In the genomic region with DNA sequence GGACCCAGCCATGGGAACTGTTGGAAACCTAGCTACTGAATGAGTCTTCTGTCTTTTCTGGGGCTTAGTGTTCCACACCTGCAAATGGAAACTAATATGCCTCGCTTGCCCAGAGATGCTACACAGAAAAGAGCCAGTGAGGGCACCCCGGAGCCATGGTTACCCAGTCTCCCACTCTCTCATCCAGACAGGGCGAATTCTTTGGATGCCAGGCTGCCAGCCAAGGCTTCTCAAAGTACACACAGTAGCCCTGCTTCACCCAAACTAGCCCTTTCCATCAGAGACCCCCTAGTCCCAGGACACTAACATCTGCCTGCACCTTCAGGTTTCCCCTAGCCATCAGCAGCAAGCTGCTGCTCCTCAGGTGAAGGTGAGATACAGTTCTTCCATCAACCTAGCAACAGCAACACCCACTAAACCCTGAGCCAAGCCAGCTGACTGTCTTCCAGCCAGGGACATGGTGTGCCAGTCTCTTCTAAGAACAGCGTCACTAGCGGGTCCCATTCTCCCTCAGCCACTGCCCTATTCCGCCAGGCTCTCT, we compare ENCODE assay signal across 8 mouse cellular contexts. TPM values are rescaled to one million over a fixed set of nuclear protein-coding genes. Genes with fewer than 3 reads are reported as not detected.
DNase-seq lines count a peak whose midpoint lies in the region; ATAC-seq and TF ChIP-seq lines count a peak whose summit lies in the region.

No protein-coding gene starts in this region.

- no peak for TF ChIP-seq CTCF in thymus, adult 2 months (IDR thresholded peaks at IDR 0.05; ENCODE audit: borderline replicate concordance, control insufficient read depth, extremely low read depth, insufficient read depth, low read length, poor library complexity)

- H3K36me3 ChIP-seq in forebrain, embryonic 13.5 days (ENCODE audit: poor library complexity, severe bottlenecking) = peaks cover 15% of the 10 kb centered on the region; the same call in 1 of the 2 replicates
- no peaks in the 10 kb centered on the region; the same call in 1 of the 2 replicates for H3K36me3 ChIP-seq in forebrain, embryonic 11.5 days (ENCODE audit: control insufficient read depth, insufficient read depth, low read length)
- H3K36me3 ChIP-seq in embryonic facial prominence, embryonic 15.5 days = no peaks in the 10 kb centered on the region
- H3K36me3 ChIP-seq in hindbrain, embryonic 16.5 days (ENCODE audit: control insufficient read depth, insufficient read depth, low read length) = no peaks in the 10 kb centered on the region
- H3K36me3 ChIP-seq in midbrain, embryonic 14.5 days (ENCODE audit: control insufficient read depth, insufficient read depth, low read length) = no peaks in the 10 kb centered on the region
- H3K36me3 ChIP-seq in thymus, adult 2 months (ENCODE audit: control insufficient read depth, insufficient read depth, low read length) = no peaks in the 10 kb centered on the region

- no peaks in the 10 kb centered on the region for H3K9me3 ChIP-seq in forebrain, embryonic 13.5 days (replicated peaks)
- no peaks in the 10 kb centered on the region for H3K9me3 ChIP-seq in forebrain, embryonic 11.5 days (ENCODE audit: control insufficient read depth, low read length)
- no peaks in the 10 kb centered on the region for H3K9me3 ChIP-seq in embryonic facial prominence, embryonic 15.5 days (replicated peaks)
- no peaks in the 10 kb centered on the region for H3K9me3 ChIP-seq in hindbrain, embryonic 16.5 days (ENCODE audit: control insufficient read depth, low read length)
- no peaks in the 10 kb centered on the region for H3K9me3 ChIP-seq in midbrain, embryonic 14.5 days (ENCODE audit: control insufficient read depth, low read length)

- H3K4me1 ChIP-seq in forebrain, embryonic 13.5 days = peaks cover 72% of the 10 kb centered on the region
- H3K4me1 ChIP-seq in forebrain, embryonic 11.5 days (replicated peaks; ENCODE audit: control insufficient read depth, insufficient read depth, low read length) = peaks cover 37% of the 10 kb centered on the region
- H3K4me1 ChIP-seq in embryonic facial prominence, embryonic 15.5 days = peaks cover 41% of the 10 kb centered on the region
- H3K4me1 ChIP-seq in hindbrain, embryonic 16.5 days (ENCODE audit: control insufficient read depth, insufficient read depth, low read depth, low read length) = peaks cover 37% of the 10 kb centered on the region
- H3K4me1 ChIP-seq in midbrain, embryonic 14.5 days (ENCODE audit: control insufficient read depth, insufficient read depth, low read length) = peaks cover 35% of the 10 kb centered on the region
- peaks cover 28% of the 10 kb centered on the region for H3K4me1 ChIP-seq in thymus, adult 2 months (replicated peaks; ENCODE audit: control insufficient read depth, insufficient read depth, low read length)

- 0 out of 2 replicates have a peak overlapping the region, but pooled peaks have one; percentile 72 for H3K4me3 ChIP-seq in forebrain, embryonic 13.5 days
- no peak overlapping the region for H3K4me3 ChIP-seq in forebrain, embryonic 11.5 days (ENCODE audit: low read depth, low read length)
- H3K4me3 ChIP-seq in embryonic facial prominence, embryonic 15.5 days (replicated peaks) = no peak overlapping the region
- peak overlapping the region; percentile 6; the same call in 1 of the 2 replicates for H3K4me3 ChIP-seq in hindbrain, embryonic 16.5 days (ENCODE audit: low read length)
- no peak overlapping the region for H3K4me3 ChIP-seq in midbrain, embryonic 14.5 days (replicated peaks; ENCODE audit: low read depth, low read length)
- no peak overlapping the region for H3K4me3 ChIP-seq in thymus, adult 2 months (ENCODE audit: control insufficient read depth, insufficient read depth, low read length)

- no peak for TF ChIP-seq POLR2A in thymus, adult 2 months (IDR thresholded peaks at IDR 0.05; ENCODE audit: control insufficient read depth, extremely low read depth, insufficient read depth, low read length, poor library complexity)

- H3K4me2 ChIP-seq in forebrain, embryonic 13.5 days = peak overlapping the region; percentile 99
- H3K4me2 ChIP-seq in forebrain, embryonic 11.5 days (ENCODE audit: low read depth, low read length, severe bottlenecking) = no peak overlapping the region
- H3K4me2 ChIP-seq in embryonic facial prominence, embryonic 15.5 days (replicated peaks) = peak overlapping the region; percentile 100; the same call in 1 of the 2 replicates
- H3K4me2 ChIP-seq in hindbrain, embryonic 16.5 days (ENCODE audit: low read length) = peak overlapping the region; percentile 96
- peak overlapping the region; percentile 100; the same call in 1 of the 2 replicates for H3K4me2 ChIP-seq in midbrain, embryonic 14.5 days (ENCODE audit: low read length)

- peak overlapping the region; percentile 66 for H3K27ac ChIP-seq in forebrain, embryonic 13.5 days
- no peak overlapping the region for H3K27ac ChIP-seq in forebrain, embryonic 11.5 days (ENCODE audit: low read depth, low read length)
- H3K27ac ChIP-seq in embryonic facial prominence, embryonic 15.5 days (replicated peaks) = no peak overlapping the region
- H3K27ac ChIP-seq in hindbrain, embryonic 16.5 days (ENCODE audit: low read depth, low read length) = peak overlapping the region; percentile 44; the same call in 1 of the 2 replicates
- peak overlapping the region; percentile 2 for H3K27ac ChIP-seq in midbrain, embryonic 14.5 days (replicated peaks; ENCODE audit: low read depth, low read length)
- H3K27ac ChIP-seq in thymus, adult 2 months (ENCODE audit: control insufficient read depth, insufficient read depth, low read length) = no peak overlapping the region

- DNase-seq in forebrain, embryonic 11.5 days (ENCODE audit: low spot score) = no peak
- peak; percentile 41 for DNase-seq in midbrain, embryonic 14.5 days
- no peak for DNase-seq in urinary bladder, adult 2 months (ENCODE audit: low spot score)
- no peak for DNase-seq in thymus, adult 2 months
- no peak for DNase-seq in retina, embryonic 14.5 days (ENCODE audit: low spot score)

- ATAC-seq in forebrain, embryonic 13.5 days = no peak
- ATAC-seq in forebrain, embryonic 11.5 days (replicated peaks; ENCODE audit: low FRiP score) = no peak
- no peak for ATAC-seq in embryonic facial prominence, embryonic 15.5 days (ENCODE audit: insufficient number of reproducible peaks, low FRiP score, low TSS enrichment, low read depth)
- ATAC-seq in hindbrain, embryonic 16.5 days = peak; percentile 53
- ATAC-seq in midbrain, embryonic 14.5 days (ENCODE audit: low FRiP score, low TSS enrichment) = no peak

- H3K27me3 ChIP-seq in forebrain, embryonic 13.5 days = no peaks in the 10 kb centered on the region
- H3K27me3 ChIP-seq in forebrain, embryonic 11.5 days (ENCODE audit: control insufficient read depth, insufficient read depth, low read length) = no peaks in the 10 kb centered on the region
- peaks cover 6% of the 10 kb centered on the region; the same call in 1 of the 2 replicates for H3K27me3 ChIP-seq in embryonic facial prominence, embryonic 15.5 days
- no peaks in the 10 kb centered on the region for H3K27me3 ChIP-seq in hindbrain, embryonic 16.5 days (replicated peaks; ENCODE audit: control insufficient read depth, insufficient read depth, low read length)
- no peaks in the 10 kb centered on the region for H3K27me3 ChIP-seq in midbrain, embryonic 14.5 days (ENCODE audit: control insufficient read depth, insufficient read depth, low read length)
- H3K27me3 ChIP-seq in thymus, adult 2 months (ENCODE audit: control insufficient read depth, insufficient read depth, low read length) = no peaks in the 10 kb centered on the region

- H3K9ac ChIP-seq in forebrain, embryonic 13.5 days = no peak overlapping the region
- H3K9ac ChIP-seq in forebrain, embryonic 11.5 days (ENCODE audit: low read length) = no peak overlapping the region
- no peak overlapping the region for H3K9ac ChIP-seq in embryonic facial prominence, embryonic 15.5 days
- 0 out of 2 replicates have a peak overlapping the region, but pooled peaks have one; percentile 22 for H3K9ac ChIP-seq in hindbrain, embryonic 16.5 days (ENCODE audit: low read depth, low read length)
- H3K9ac ChIP-seq in midbrain, embryonic 14.5 days (replicated peaks; ENCODE audit: low read length) = no peak overlapping the region

- WGBS in forebrain, embryonic 13.5 days = 71% methylated on average over 6 of the region's 6 CpGs
- 92% methylated on average over 6 of the region's 6 CpGs for WGBS in forebrain, embryonic 11.5 days
- 74% methylated on average over 6 of the region's 6 CpGs for WGBS in embryonic facial prominence, embryonic 15.5 days
- 64% methylated on average over 6 of the region's 6 CpGs for WGBS in hindbrain, embryonic 16.5 days
- 81% methylated on average over 6 of the region's 6 CpGs for WGBS in midbrain, embryonic 14.5 days
- WGBS in thymus, adult 2 months = 98% methylated on average over 6 of the region's 6 CpGs

RNA-seq across cellular contexts. Expression of gene Mfsd2a, which starts 2.4 kb away (rescaled TPM):
- 26.7 and 28.2 TPM in 2 replicates for polyA plus RNA-seq in forebrain, embryonic 13.5 days (2015; fragmentation: Nextera tagmentation; extraction: Ambion mirVana)
- polyA plus RNA-seq in forebrain, embryonic 11.5 days (2014; fragmentation: Nextera tagmentation; extraction: Ambion mirVana) = 22.5 TPM in 2 replicates
- 10.5 and 11.4 TPM in 2 replicates for polyA plus RNA-seq in embryonic facial prominence, embryonic 15.5 days (2015; fragmentation: Nextera tagmentation; extraction: Ambion mirVana)
- polyA plus RNA-seq in hindbrain, embryonic 16.5 days (2015; fragmentation: Nextera tagmentation; extraction: Ambion mirVana) = 34.3 and 36.5 TPM in 2 replicates
- 31.2 and 33.4 TPM in 2 replicates for polyA plus RNA-seq in midbrain, embryonic 14.5 days (2014; fragmentation: Nextera tagmentation; extraction: Ambion mirVana)
- 3.7 and 5.0 TPM in 2 replicates for polyA plus RNA-seq in urinary bladder, adult 2 months (2012; rRNA removed)
- polyA plus RNA-seq in thymus, adult 2 months (2012; rRNA removed) = 3.2 and 3.5 TPM in 2 replicates

RNA-seq across cellular contexts. Expression of gene Mycl, which starts 36.9 kb away (rescaled TPM):
- polyA plus RNA-seq in forebrain, embryonic 13.5 days (2015; fragmentation: Nextera tagmentation; extraction: Ambion mirVana) = 59.3 and 63.3 TPM in 2 replicates
- polyA plus RNA-seq in forebrain, embryonic 11.5 days (2014; fragmentation: Nextera tagmentation; extraction: Ambion mirVana) = 66.8 and 69.5 TPM in 2 replicates
- 38.9 and 49.5 TPM in 2 replicates for polyA plus RNA-seq in embryonic facial prominence, embryonic 15.5 days (2015; fragmentation: Nextera tagmentation; extraction: Ambion mirVana)
- 34.1 and 44.7 TPM in 2 replicates for polyA plus RNA-seq in hindbrain, embryonic 16.5 days (2015; fragmentation: Nextera tagmentation; extraction: Ambion mirVana)
- 87.7 and 112 TPM in 2 replicates for polyA plus RNA-seq in midbrain, embryonic 14.5 days (2014; fragmentation: Nextera tagmentation; extraction: Ambion mirVana)
- polyA plus RNA-seq in urinary bladder, adult 2 months (2012; rRNA removed) = 50.5 and 53.6 TPM in 2 replicates
- polyA plus RNA-seq in thymus, adult 2 months (2012; rRNA removed) = 4.3 and 5.2 TPM in 2 replicates

RNA-seq across cellular contexts. Expression of gene Trit1, which starts 57.8 kb away (rescaled TPM):
- polyA plus RNA-seq in forebrain, embryonic 13.5 days (2015; fragmentation: Nextera tagmentation; extraction: Ambion mirVana) = 26.0 and 31.9 TPM in 2 replicates
- polyA plus RNA-seq in forebrain, embryonic 11.5 days (2014; fragmentation: Nextera tagmentation; extraction: Ambion mirVana) = 21.6 and 24.4 TPM in 2 replicates
- polyA plus RNA-seq in embryonic facial prominence, embryonic 15.5 days (2015; fragmentation: Nextera tagmentation; extraction: Ambion mirVana) = 21.6 and 23.4 TPM in 2 replicates
- polyA plus RNA-seq in hindbrain, embryonic 16.5 days (2015; fragmentation: Nextera tagmentation; extraction: Ambion mirVana) = 21.4 and 21.5 TPM in 2 replicates
- polyA plus RNA-seq in midbrain, embryonic 14.5 days (2014; fragmentation: Nextera tagmentation; extraction: Ambion mirVana) = 27.0 and 29.1 TPM in 2 replicates
- 15.9 and 16.2 TPM in 2 replicates for polyA plus RNA-seq in urinary bladder, adult 2 months (2012; rRNA removed)
- polyA plus RNA-seq in thymus, adult 2 months (2012; rRNA removed) = 8.3 and 9.3 TPM in 2 replicates

Comparison
In these comparisons a context has a peak if more than half of its experiments do, and no peak if none do; other contexts are left out.
1. H3K27ac ChIP-seq: peak in forebrain, embryonic 13.5 days (single experiment), hindbrain, embryonic 16.5 days (single experiment) and midbrain, embryonic 14.5 days (single experiment); none in forebrain, embryonic 11.5 days (single experiment), embryonic facial prominence, embryonic 15.5 days (single experiment) and thymus, adult 2 months (single experiment).
2. H3K4me3 ChIP-seq: peak in forebrain, embryonic 13.5 days (single experiment) and hindbrain, embryonic 16.5 days (single experiment); none in forebrain, embryonic 11.5 days (single experiment), embryonic facial prominence, embryonic 15.5 days (single experiment), midbrain, embryonic 14.5 days (single experiment) and thymus, adult 2 months (single experiment).